Mouse (Mus musculus) hindlimb bud, embryonic 11.5 days (tissue): Measurements from ENCODE around the gene Tgm2.
A peak's percentile ranks its signal among the peaks of the same experiment; 100 is the strongest.

Experiments
- DNase-seq: peaks from one replicate; pipeline ENCODE4 v3.0.0-alpha.2; 2012; ENCODE audit warnings: low read depth, low spot score; ENCODE audit errors: extremely low spot score

Tgm2 gene

DNA sequence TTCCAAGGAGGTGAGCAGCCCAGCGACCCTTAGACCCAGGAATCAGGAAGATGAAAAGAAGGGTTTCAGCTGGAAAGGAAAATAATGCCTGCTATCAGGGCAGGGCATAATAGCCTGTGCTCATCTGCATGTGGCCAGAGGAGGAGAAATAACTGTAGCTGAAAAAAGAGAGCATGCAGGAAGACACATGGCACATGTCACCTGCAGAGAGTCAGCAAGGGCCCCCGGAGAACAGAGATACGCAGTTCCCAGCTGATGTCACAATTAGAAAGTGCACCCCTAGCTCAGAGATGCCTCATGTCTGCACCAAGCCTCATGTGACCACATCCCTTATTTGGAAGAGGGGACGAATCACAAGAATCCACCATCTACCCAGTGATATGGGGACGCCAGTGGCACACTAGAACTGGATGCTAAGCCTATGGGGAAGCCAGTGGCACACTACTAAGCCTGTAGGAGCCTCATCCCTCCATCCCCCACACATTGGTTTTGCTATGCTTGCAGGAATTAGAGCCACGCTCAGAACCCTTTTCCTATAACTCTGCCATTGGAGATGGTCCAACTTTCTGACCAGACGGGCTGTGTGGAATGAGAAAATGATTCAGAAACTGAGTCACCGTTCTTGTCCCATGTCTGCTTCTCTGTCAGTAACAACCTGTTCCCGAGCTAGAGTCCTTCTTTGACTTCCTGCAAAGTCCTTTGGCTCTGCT lies 21.4 kb upstream of the Tgm2 start:
- DNase-seq = no peak

GRCm38 (mm10) chr2:158166628-158167027 lies 20.4 kb upstream of the Tgm2 start:
- no peak for DNase-seq

GRCm38 (mm10) chr2:158165776-158166175 lies 19.5 kb upstream of the Tgm2 start:
- no peak for DNase-seq

- DNase-seq = no peak
These were observed 16.8 kb upstream of the Tgm2 start for GRCm38 (mm10) chr2:158163034-158163433.

DNA sequence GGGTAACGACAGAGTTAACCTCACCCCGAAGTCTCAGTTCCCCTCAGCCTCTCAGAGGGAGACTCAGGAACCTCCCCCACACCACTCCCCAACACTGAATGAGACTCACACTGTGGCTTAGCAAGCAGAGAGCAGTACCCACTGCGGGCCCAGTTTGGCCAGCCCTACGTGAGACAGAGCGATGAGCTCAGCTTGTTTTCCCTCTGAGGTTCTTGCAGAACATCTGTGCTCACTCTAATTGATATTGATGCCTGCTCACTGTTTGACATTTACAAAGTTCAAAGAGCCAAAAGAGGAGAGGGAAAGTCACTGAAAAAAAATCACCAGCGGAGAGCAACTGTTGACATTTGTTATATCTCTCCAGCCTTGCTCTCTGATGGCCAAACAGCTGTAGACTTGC lies 15.5 kb upstream of the Tgm2 start:
- no peak for DNase-seq

GRCm38 (mm10) chr2:158159376-158160235 lies 13.4 kb upstream of the Tgm2 start:
- no peak for DNase-seq

DNA sequence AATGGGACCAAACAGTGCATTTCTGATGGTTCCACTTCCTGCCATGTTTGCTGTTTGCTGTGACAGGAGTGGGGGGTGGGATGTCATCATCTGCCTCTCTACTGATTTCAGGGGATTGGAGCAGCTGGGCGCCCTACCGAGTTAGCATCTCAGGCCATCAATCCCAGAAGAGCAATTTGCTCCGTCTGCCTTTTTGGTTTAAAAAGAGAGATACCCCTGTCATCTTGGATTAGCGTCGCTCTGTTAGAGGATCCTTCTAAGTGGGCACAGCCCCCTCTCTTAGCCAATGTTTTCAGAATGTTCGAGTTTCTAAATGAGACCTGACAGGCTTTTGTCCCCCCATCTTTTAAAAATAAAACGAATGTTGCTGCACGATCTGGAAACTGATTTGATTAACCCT lies 11.4 kb upstream of the Tgm2 start:
- no peak for DNase-seq

DNA sequence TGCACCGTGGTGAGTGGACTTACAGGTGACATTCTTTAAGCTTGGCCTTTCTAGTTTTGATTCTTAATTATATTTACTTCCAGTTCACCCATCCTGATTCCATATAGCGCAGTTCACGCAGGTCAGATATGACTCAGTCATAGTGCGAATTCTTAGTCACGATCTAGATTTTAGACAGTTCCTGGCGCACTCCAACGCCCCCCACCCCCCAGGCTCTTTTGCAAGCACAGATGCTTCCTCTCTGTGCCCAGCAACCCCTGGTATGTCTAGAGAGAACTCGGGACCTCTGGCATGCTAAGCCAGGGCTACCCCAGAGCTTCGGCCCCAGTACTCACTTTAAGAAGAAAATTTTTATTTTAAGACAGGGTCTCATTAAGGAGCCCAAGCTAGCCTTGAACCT lies 10.3 kb upstream of the Tgm2 start:
- DNase-seq = no peak

GRCm38 (mm10) chr2:158155615-158156014 lies 9.4 kb upstream of the Tgm2 start:
- DNase-seq = no peak

GRCm38 (mm10) chr2:158155101-158155500 lies 8.9 kb upstream of the Tgm2 start:
- no peak for DNase-seq

GRCm38 (mm10) chr2:158154641-158155040 lies 8.4 kb upstream of the Tgm2 start:
- no peak for DNase-seq

- no peak for DNase-seq
These were observed 7.6 kb upstream of the Tgm2 start for GRCm38 (mm10) chr2:158153728-158154343.

- peak; percentile 18 for DNase-seq
These were observed 6.6 kb upstream of the Tgm2 start for GRCm38 (mm10) chr2:158152685-158153309.

DNA sequence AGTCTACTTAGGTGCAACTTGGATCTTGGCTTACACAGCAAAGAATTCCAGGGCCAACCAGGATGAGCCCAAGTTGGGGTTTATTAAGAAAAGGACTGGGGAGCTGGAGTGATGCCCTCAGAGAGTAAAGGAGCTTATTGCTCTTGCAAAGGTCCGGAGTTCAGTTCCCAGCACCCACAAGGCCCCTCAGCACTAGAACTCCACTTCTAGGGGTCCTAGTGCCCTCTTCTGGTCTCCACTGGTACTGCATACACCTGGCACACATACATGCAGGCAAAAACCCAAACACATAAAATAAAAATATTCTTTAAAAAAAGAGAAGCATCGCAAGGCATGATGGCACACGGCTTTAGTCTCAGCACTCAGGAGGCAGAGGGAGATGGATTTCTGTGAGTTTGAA lies 4.8 kb upstream of the Tgm2 start:
- no peak for DNase-seq

DNA sequence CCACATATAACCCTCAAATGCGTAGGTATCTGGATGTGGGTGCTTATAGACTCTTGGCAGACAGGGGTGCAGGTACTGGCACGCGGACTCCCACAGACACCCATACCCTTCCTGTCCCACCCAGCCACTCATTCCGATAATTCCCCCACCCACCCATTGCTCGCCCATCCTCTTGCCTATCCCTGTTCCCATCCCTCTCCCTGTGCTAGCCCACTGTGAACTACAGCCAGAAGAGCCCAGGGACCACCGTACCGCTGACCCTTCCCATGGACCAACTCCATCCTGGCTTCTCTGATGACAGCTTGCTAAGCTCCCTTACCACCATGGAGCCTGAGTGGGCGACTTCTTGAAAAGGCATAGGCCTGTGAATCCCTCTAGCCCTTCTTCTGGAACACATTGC lies 735 bp upstream of the Tgm2 start:
- no peak for DNase-seq

DNA sequence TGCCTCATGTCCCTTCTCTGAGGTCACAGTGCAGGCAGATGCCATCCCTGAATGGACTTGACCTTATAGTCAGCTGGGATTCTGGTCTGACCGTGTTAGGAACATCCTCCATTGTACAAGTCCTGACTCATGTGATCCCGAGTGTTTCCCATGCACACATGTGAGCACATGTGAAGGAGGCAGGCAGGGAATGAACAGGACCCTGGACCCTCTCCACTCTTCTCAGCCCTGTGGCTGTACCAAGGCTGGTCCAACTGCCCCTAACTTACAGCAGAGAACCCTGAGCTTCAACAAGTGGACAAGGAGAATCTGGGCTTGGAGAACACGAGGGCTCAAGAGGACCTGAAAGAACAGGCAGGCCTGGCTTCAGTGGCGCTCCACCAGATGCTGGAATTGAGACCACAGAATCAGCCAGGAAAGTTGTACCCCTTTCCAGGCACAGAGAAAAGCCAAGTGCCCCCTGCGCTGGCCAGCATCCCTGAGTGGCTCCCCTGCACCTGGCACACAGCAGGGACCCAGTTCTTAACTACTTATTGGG lies 639 bp downstream of the Tgm2 start:
- no peak for DNase-seq

- DNase-seq = no peak
These were observed 1.3 kb downstream of the Tgm2 start for GRCm38 (mm10) chr2:158144750-158145527.

DNA sequence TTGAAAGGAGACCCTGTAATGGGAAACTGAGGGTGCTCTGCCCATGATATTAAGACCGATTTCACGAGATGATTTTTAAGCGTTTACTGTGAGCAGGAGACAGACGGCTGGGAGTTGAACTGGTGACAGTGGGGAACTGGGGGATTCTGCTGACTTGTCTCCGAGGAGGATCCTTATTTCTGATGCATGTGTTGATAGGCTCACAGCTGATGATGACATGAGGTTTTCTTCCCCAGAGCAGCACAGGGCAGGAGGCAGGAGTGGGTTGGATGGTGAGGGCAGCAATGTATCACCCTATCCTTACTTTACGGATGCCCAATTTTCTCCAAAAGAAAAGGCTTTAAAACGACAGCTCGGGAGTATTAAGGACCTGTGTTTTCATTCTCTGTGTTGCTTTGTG lies 2.0 kb downstream of the Tgm2 start:
- DNase-seq = no peak

- no peak for DNase-seq
These were observed 2.4 kb downstream of the Tgm2 start for GRCm38 (mm10) chr2:158143816-158144215.

DNA sequence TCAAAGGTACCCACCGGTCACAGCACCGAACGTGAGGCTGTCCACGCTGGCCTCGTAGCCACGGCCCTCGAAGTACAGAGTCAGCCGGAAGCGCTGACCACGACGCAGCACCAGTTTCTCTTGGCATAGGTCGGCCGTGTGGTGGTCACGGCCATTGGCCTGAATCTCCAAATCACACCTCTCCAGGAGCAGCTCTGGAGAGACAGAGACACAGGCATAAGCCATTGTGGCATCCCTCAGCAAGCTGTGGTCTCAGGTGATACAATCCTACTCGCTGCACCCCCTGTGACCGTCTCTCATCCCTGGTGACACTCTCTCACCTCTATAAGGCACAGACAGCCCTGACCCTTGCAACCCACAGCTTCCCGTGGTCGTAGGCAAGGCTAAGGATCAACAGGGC lies 3.3 kb downstream of the Tgm2 start:
- no peak for DNase-seq
